Mouse (Mus musculus): ENCODE measurements around the gene Slamf6. TPM values are rescaled to one million over a fixed set of nuclear protein-coding genes. Genes with fewer than 3 reads are reported as not detected.
"Not testable (repeated sequence)": the region's sequence is repeated elsewhere in the genome, so short reads cannot be mapped to it uniquely, and the experiment has no call there.

Gene Slamf6
- polyA plus RNA-seq, 1 experiment from 2014 or later: 0.06 TPM

DNA sequence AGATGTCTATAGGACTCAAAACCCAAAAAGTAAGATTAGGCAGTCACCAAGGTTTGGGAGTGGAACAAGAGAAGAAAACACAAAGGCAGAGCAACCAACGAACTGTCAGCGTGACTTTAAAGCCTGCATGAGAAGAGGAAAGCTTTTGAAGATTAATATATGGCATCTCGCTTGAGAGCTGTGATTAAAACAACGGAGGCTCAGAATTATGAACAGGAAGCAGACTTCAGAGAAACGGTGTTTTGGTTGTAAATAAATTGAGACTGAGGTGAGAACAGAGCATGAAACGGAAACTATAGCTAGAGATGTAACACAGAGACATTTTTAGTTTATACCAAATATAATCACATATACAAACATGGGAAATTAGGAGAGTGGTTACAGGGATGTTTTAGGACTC lies 46.3 kb downstream of the Slamf6 start:
- no peak overlapping the region for H3K27ac ChIP-seq (replicated peaks)
- ATAC-seq (ENCODE audit: low FRiP score, low TSS enrichment) (no peak), DNase-seq (ENCODE audit: low spot score) (no peak)
- H3K27me3 ChIP-seq (ENCODE audit: control insufficient read depth, insufficient read depth, low read length): no peaks in the 10 kb centered on the region
- no peaks in the 10 kb centered on the region for H3K9me3 ChIP-seq (ENCODE audit: control insufficient read depth, low read length)
- WGBS: 61% methylated on average over 6 of the region's 6 CpGs
- no peak for TF ChIP-seq CTCF (IDR thresholded peaks at IDR 0.05; ENCODE audit: low read depth)
- no peak for TF ChIP-seq EP300 (optimal IDR thresholded peaks at IDR 0.05)
- H3K36me3 ChIP-seq (ENCODE audit: control insufficient read depth, insufficient read depth, low read length): no peaks in the 10 kb centered on the region
- H3K4me1 ChIP-seq (replicated peaks; ENCODE audit: control insufficient read depth, insufficient read depth): no peaks in the 10 kb centered on the region
- H3K9ac ChIP-seq (ENCODE audit: low read length): no peak overlapping the region
- no peak overlapping the region for H3K4me3 ChIP-seq (ENCODE audit: low read depth, low read length)
- no peak overlapping the region for H3K4me2 ChIP-seq (replicated peaks; ENCODE audit: low read depth)

DNA sequence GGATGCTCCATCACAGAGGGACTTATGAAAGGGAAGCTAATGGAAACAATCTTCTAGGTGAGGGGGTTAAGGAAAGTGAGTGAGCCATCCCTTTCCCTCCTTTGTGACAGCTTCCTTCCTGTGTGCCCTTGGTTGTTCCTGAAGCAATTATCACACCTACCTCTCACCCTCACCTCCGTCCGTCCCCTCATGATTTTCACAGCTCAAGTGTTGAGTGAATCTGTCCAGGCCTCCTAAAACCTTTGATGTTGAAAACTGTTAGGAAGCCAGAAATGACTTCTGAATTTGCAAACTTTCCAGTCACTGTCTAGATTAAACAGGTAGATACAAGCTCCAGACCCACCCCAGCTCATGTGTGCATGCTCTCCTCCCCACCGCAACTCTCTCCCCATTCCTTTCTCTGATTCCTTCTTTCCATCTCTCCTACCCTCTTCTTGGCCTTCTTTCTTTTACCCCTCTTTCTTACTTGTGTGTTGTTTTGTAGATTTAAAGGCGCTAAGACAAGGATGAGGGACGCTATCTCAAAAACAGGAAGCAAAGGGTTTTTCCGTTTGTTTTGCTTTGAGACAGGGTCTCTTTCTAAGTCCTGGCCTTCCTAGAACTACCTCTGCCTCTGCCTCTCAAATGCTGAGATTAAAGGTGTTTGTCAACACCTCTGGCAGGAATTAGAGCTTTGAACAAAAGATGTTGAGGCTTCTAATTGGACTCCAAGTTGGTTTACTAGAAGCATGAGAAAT lies 48.9 kb downstream of the Slamf6 start:
- no peaks in the 10 kb centered on the region for H3K9me3 ChIP-seq (ENCODE audit: control insufficient read depth, low read length)
- WGBS: 74% methylated on average over 6 of the region's 6 CpGs
- TF ChIP-seq EP300 (optimal IDR thresholded peaks at IDR 0.05) (no peak), CTCF (IDR thresholded peaks at IDR 0.05; ENCODE audit: low read depth) (no peak)
- no peaks in the 10 kb centered on the region for H3K27me3 ChIP-seq (ENCODE audit: control insufficient read depth, insufficient read depth, low read length)
- no peaks in the 10 kb centered on the region for H3K4me1 ChIP-seq (replicated peaks; ENCODE audit: control insufficient read depth, insufficient read depth)
- H3K36me3 ChIP-seq (ENCODE audit: control insufficient read depth, insufficient read depth, low read length): no peaks in the 10 kb centered on the region
- H3K27ac ChIP-seq (replicated peaks): no peak overlapping the region
- H3K4me2 ChIP-seq (replicated peaks; ENCODE audit: low read depth): no peak overlapping the region
- H3K9ac ChIP-seq (ENCODE audit: low read length): no peak overlapping the region
- H3K4me3 ChIP-seq (ENCODE audit: low read depth, low read length): no peak overlapping the region
- no peak for DNase-seq (ENCODE audit: low spot score)
- no peak for ATAC-seq (ENCODE audit: low FRiP score, low TSS enrichment)

DNA sequence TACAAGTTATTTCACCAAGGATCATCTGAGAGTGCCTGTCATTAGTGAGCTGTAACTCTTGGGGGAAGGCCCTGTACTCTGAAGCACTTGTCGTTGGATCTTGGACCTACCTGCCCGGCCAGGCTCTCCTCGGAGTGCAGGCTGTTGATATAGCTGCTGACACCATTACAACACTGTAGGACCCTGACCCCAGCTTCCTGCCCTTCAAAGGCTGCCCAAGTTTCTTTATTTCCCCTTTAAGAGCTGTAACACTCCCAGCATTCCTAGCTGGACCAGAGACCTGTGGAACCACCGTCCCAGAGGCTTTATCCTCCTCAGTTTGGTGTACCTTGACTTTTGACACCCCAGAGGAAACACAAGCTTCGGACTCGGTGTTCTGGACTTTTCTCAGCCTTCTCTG lies 51.9 kb downstream of the Slamf6 start:
- no peak for DNase-seq (ENCODE audit: low spot score)
- Histone ChIP-seq H3K27ac (replicated peaks) (no peak overlapping the region), H3K9ac (ENCODE audit: low read length) (no peak overlapping the region), H3K27me3 (ENCODE audit: control insufficient read depth, insufficient read depth, low read length) (no peaks in the 10 kb centered on the region), H3K4me3 (ENCODE audit: low read depth, low read length) (no peak overlapping the region), H3K36me3 (ENCODE audit: control insufficient read depth, insufficient read depth, low read length) (no peaks in the 10 kb centered on the region), H3K9me3 (ENCODE audit: control insufficient read depth, low read length) (no peaks in the 10 kb centered on the region), H3K4me1 (replicated peaks; ENCODE audit: control insufficient read depth, insufficient read depth) (no peaks in the 10 kb centered on the region), H3K4me2 (replicated peaks; ENCODE audit: low read depth) (no peak overlapping the region)
- ATAC-seq (ENCODE audit: low FRiP score, low TSS enrichment): no peak
- TF ChIP-seq EP300 (optimal IDR thresholded peaks at IDR 0.05) (no peak), CTCF (IDR thresholded peaks at IDR 0.05; ENCODE audit: low read depth) (no peak)
- 84% methylated on average over 6 of the region's 6 CpGs for WGBS

DNA sequence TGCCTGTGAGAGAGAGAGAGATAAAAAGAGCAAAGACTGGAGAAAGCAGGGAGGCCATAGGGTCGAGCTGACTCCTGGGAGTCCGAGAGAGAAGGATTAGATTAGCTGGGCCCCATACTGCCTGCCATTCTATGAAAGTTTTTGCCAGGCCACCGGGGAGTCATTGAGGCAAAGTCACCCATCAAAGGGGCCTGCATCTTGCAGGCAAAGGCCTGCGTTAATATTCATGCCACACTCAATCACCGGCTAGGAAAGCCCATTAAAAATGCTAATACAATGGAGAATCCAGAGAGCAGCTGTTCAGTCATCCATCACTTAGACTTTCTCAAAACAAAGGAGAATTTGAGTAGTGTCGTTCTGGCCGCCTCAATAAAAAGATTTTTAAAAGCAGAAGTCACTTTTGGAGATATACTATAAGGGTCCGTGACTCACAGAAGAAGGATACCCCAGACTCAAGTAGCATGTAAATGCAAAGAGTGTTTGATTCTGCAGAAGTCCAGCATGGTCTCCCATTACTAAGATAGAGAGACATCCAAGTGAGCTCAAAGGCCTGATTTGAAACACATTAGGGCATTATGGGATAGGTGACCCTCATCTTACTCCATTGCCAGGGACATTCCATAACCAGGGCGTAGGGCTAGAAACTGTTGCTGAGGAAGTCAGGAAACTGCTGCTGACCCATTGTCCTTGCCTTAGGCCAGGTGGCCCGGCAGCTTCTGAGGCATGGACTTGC lies 53.7 kb downstream of the Slamf6 start:
- no peaks in the 10 kb centered on the region for H3K36me3 ChIP-seq (ENCODE audit: control insufficient read depth, insufficient read depth, low read length)
- no peak overlapping the region for H3K27ac ChIP-seq (replicated peaks)
- no peak for DNase-seq (ENCODE audit: low spot score)
- TF ChIP-seq EP300 (optimal IDR thresholded peaks at IDR 0.05) (no peak), CTCF (IDR thresholded peaks at IDR 0.05; ENCODE audit: low read depth) (no peak)
- no peak overlapping the region for H3K9ac ChIP-seq (ENCODE audit: low read length)
- H3K9me3 ChIP-seq (ENCODE audit: control insufficient read depth, low read length): no peaks in the 10 kb centered on the region
- no peaks in the 10 kb centered on the region for H3K4me1 ChIP-seq (replicated peaks; ENCODE audit: control insufficient read depth, insufficient read depth)
- no peak overlapping the region for H3K4me3 ChIP-seq (ENCODE audit: low read depth, low read length)
- H3K27me3 ChIP-seq (ENCODE audit: control insufficient read depth, insufficient read depth, low read length): no peaks in the 10 kb centered on the region
- WGBS: 49% methylated on average over 10 of the region's 10 CpGs
- no peak overlapping the region for H3K4me2 ChIP-seq (replicated peaks; ENCODE audit: low read depth)
- ATAC-seq (ENCODE audit: low FRiP score, low TSS enrichment): no peak

DNA sequence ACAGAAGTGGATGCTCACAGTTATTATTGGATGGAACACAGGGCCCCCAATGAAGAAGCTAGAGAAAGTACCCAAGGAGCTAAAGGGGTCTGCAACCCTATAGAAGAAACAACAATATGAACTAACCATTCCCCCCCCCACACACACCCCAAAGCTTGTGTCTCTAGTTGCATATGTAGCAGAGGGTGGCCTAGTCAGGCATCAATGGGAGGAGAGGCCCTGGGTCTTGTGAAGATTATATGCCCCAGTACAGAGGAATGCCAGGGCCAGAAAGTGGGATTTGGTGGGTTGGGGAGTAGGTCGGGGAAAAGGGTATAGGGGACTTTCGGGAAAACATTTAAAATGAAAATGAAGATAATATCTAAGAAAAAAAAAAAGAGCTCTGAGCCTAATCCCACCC lies 57.0 kb downstream of the Slamf6 start:
- not testable (repeated sequence) for H3K4me1 ChIP-seq (replicated peaks; ENCODE audit: control insufficient read depth, insufficient read depth); H3K9ac ChIP-seq (ENCODE audit: low read length); H3K36me3 ChIP-seq (ENCODE audit: control insufficient read depth, insufficient read depth, low read length); H3K27ac ChIP-seq (replicated peaks); DNase-seq (ENCODE audit: low spot score); H3K4me3 ChIP-seq (ENCODE audit: low read depth, low read length); H3K4me2 ChIP-seq (replicated peaks; ENCODE audit: low read depth); H3K27me3 ChIP-seq (ENCODE audit: control insufficient read depth, insufficient read depth, low read length); H3K9me3 ChIP-seq (ENCODE audit: control insufficient read depth, low read length); ATAC-seq (ENCODE audit: low FRiP score, low TSS enrichment)
- 91% methylated on average over 2 of the region's 2 CpGs for WGBS

DNA sequence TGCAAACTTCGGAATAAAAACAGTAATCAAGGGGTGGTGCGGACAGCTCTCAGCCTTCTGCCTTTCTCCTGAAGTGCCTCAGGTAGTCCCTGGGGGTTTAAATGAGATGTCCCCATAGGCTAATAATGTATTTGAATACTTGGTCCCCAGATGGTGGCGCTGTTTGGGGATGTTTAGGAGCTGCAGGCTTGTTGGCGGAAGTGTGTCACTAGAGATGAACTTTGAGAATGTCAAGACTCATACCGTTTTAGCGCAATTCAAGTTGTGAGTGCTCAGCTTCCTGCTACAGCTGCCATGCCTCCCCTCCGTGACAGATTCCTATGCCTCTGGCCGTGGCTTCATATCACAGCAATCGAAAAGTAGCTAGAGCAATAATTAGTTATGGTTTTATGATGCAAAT lies 58.1 kb downstream of the Slamf6 start:
- no peak overlapping the region for H3K27ac ChIP-seq (replicated peaks)
- DNase-seq (ENCODE audit: low spot score) (no peak), ATAC-seq (ENCODE audit: low FRiP score, low TSS enrichment) (no peak)
- H3K27me3 ChIP-seq (ENCODE audit: control insufficient read depth, insufficient read depth, low read length): no peaks in the 10 kb centered on the region
- H3K4me2 ChIP-seq (replicated peaks; ENCODE audit: low read depth): no peak overlapping the region
- no peaks in the 10 kb centered on the region for H3K9me3 ChIP-seq (ENCODE audit: control insufficient read depth, low read length)
- H3K9ac ChIP-seq (ENCODE audit: low read length): no peak overlapping the region
- WGBS: 88% methylated on average over 9 of the region's 9 CpGs
- H3K4me1 ChIP-seq (replicated peaks; ENCODE audit: control insufficient read depth, insufficient read depth): no peaks in the 10 kb centered on the region
- no peaks in the 10 kb centered on the region for H3K36me3 ChIP-seq (ENCODE audit: control insufficient read depth, insufficient read depth, low read length)
- H3K4me3 ChIP-seq (ENCODE audit: low read depth, low read length): no peak overlapping the region
- no peak for TF ChIP-seq CTCF (IDR thresholded peaks at IDR 0.05; ENCODE audit: low read depth)
- no peak for TF ChIP-seq EP300 (optimal IDR thresholded peaks at IDR 0.05)
